In genomic region chr14:108530554-108530953, GRCm38 (mm10) we compare ENCODE assay signal across 28 mouse cellular contexts.
A peak's percentile ranks its signal among the peaks of the same experiment; 100 is the strongest.
DNase-seq lines count a peak whose midpoint lies in the region; ATAC-seq and TF ChIP-seq lines count a peak whose summit lies in the region.
"Had no signal": no experiment of that assay in that cellular context is flagged by ENCODE, and none has a peak within 500 bp of the region (broad histone marks: within the 10 kb centered on the region; RNA-seq: fewer than 3 reads in every experiment).

No protein-coding gene starts in this region.

- no peak overlapping the region for H3K4me3 ChIP-seq in embryonic facial prominence, embryonic 14.5 days (ENCODE audit: low read depth, low read length)
- no peak overlapping the region for H3K4me3 ChIP-seq in embryonic facial prominence, embryonic 10.5 days
- H3K4me3 ChIP-seq in midbrain, embryonic 11.5 days (ENCODE audit: low read depth, low read length): no peak overlapping the region
- no peak overlapping the region for H3K4me3 ChIP-seq in midbrain, embryonic 13.5 days (replicated peaks)
- H3K4me3 ChIP-seq: embryonic facial prominence, embryonic 12.5 days; embryonic facial prominence, embryonic 15.5 days; erythroblast, embryonic 14.5 days; forebrain, embryonic 10.5 days; forebrain, embryonic 12.5 days had no signal

- no peak for TF ChIP-seq CTCF in brain, embryonic 14.5 days (IDR thresholded peaks at IDR 0.05; ENCODE audit: borderline replicate concordance, extremely low read depth, insufficient read depth, insufficient read length)

- no peak for ATAC-seq in embryonic facial prominence, embryonic 14.5 days (ENCODE audit: low read depth)
- peak; percentile 65; the same call in 1 of the 2 replicates for ATAC-seq in midbrain, embryonic 11.5 days (ENCODE audit: low FRiP score)
- ATAC-seq in midbrain, embryonic 13.5 days: no peak
- ATAC-seq: activated CD4-positive, CD25-positive, alpha-beta regulatory T cell, adult 4 months; CD4-positive, CD25-positive, alpha-beta regulatory T cell, adult 4 months; forebrain, embryonic 14.5 days; forebrain, embryonic 16.5 days; Patski had no signal

- 45% methylated on average over 1 of the region's 1 CpGs for WGBS in embryonic facial prominence, embryonic 14.5 days
- 80% methylated on average over 1 of the region's 1 CpGs for WGBS in embryonic facial prominence, embryonic 10.5 days
- 43% methylated on average over 1 of the region's 1 CpGs for WGBS in midbrain, embryonic 11.5 days
- WGBS in midbrain, embryonic 13.5 days: 37% methylated on average over 1 of the region's 1 CpGs

- H3K36me3 ChIP-seq in embryonic facial prominence, embryonic 14.5 days (ENCODE audit: control insufficient read depth, insufficient read depth, low read length): no peaks in the 10 kb centered on the region
- no peaks in the 10 kb centered on the region for H3K36me3 ChIP-seq in embryonic facial prominence, embryonic 10.5 days (replicated peaks)
- H3K36me3 ChIP-seq in midbrain, embryonic 11.5 days (ENCODE audit: control insufficient read depth, insufficient read depth, low read length): no peaks in the 10 kb centered on the region
- H3K36me3 ChIP-seq in midbrain, embryonic 13.5 days: no peaks in the 10 kb centered on the region
- H3K36me3 ChIP-seq: embryonic facial prominence, embryonic 12.5 days; embryonic facial prominence, embryonic 15.5 days; forebrain, embryonic 10.5 days; forebrain, embryonic 12.5 days; G1E had no signal

- DNase-seq in embryonic facial prominence, embryonic 14.5 days (ENCODE audit: low spot score): peak; percentile 5
- DNase-seq in embryonic facial prominence, embryonic 10.5 days (ENCODE audit: low spot score): no peak
- no peak for DNase-seq in midbrain, embryonic 11.5 days (ENCODE audit: low spot score, missing footprints)
- peak; percentile 6 for DNase-seq in brain, embryonic 14.5 days (ENCODE audit: low read depth)
- DNase-seq: adrenal gland, adult 8-10 months; adrenal gland, postnatal 14 days; adrenal gland, postnatal 36 days; B cell, adult 2 months; cerebellum, adult 11 months; cerebellum, adult 18-20 months; cerebellum, adult 8-10 months; cerebellum, adult 9-11 months; cerebellum, postnatal 14 days; cerebellum, postnatal 36 days; embryo, embryonic 11 days had no signal

- no peak overlapping the region for H3K27ac ChIP-seq in embryonic facial prominence, embryonic 14.5 days (replicated peaks; ENCODE audit: low read depth, low read length)
- H3K27ac ChIP-seq in embryonic facial prominence, embryonic 10.5 days (replicated peaks): no peak overlapping the region
- no peak overlapping the region for H3K27ac ChIP-seq in midbrain, embryonic 11.5 days (ENCODE audit: low read depth, low read length)
- no peak overlapping the region for H3K27ac ChIP-seq in midbrain, embryonic 13.5 days
- H3K27ac ChIP-seq: embryonic facial prominence, embryonic 12.5 days; embryonic facial prominence, embryonic 15.5 days; forebrain, embryonic 10.5 days; forebrain, embryonic 12.5 days had no signal

- H3K9me3 ChIP-seq in embryonic facial prominence, embryonic 14.5 days (ENCODE audit: control insufficient read depth, low read length): 0 out of 2 replicates have a peak, but pooled peaks cover 5% of the 10 kb centered on the region
- H3K9me3 ChIP-seq in embryonic facial prominence, embryonic 10.5 days: no peaks in the 10 kb centered on the region
- no peaks in the 10 kb centered on the region for H3K9me3 ChIP-seq in midbrain, embryonic 11.5 days (ENCODE audit: control insufficient read depth, low read length)
- H3K9me3 ChIP-seq in midbrain, embryonic 13.5 days: peaks cover 9% of the 10 kb centered on the region; the same call in 1 of the 2 replicates
- H3K9me3 ChIP-seq: embryonic facial prominence, embryonic 12.5 days; embryonic facial prominence, embryonic 15.5 days; forebrain, embryonic 10.5 days; forebrain, embryonic 12.5 days had no signal

- no peak overlapping the region for H3K9ac ChIP-seq in embryonic facial prominence, embryonic 14.5 days (ENCODE audit: low read depth, low read length)
- H3K9ac ChIP-seq in midbrain, embryonic 11.5 days (ENCODE audit: low read length): no peak overlapping the region
- H3K9ac ChIP-seq in midbrain, embryonic 13.5 days (replicated peaks): no peak overlapping the region
- H3K9ac ChIP-seq: embryonic facial prominence, embryonic 12.5 days; embryonic facial prominence, embryonic 15.5 days; forebrain, embryonic 12.5 days had no signal

- H3K4me2 ChIP-seq in embryonic facial prominence, embryonic 14.5 days (ENCODE audit: low read depth, low read length): no peak overlapping the region
- no peak overlapping the region for H3K4me2 ChIP-seq in midbrain, embryonic 11.5 days
- no peak overlapping the region for H3K4me2 ChIP-seq in midbrain, embryonic 13.5 days (replicated peaks)
- H3K4me2 ChIP-seq: embryonic facial prominence, embryonic 12.5 days; embryonic facial prominence, embryonic 15.5 days; forebrain, embryonic 12.5 days had no signal

- H3K4me1 ChIP-seq in embryonic facial prominence, embryonic 14.5 days (ENCODE audit: control insufficient read depth, insufficient read depth, low read length): no peaks in the 10 kb centered on the region
- no peaks in the 10 kb centered on the region for H3K4me1 ChIP-seq in embryonic facial prominence, embryonic 10.5 days
- no peaks in the 10 kb centered on the region for H3K4me1 ChIP-seq in midbrain, embryonic 11.5 days (ENCODE audit: control insufficient read depth, insufficient read depth, low read length)
- no peaks in the 10 kb centered on the region for H3K4me1 ChIP-seq in midbrain, embryonic 13.5 days (replicated peaks)
- H3K4me1 ChIP-seq: embryonic facial prominence, embryonic 12.5 days; embryonic facial prominence, embryonic 15.5 days; forebrain, embryonic 10.5 days; forebrain, embryonic 12.5 days had no signal

- no peaks in the 10 kb centered on the region for H3K27me3 ChIP-seq in embryonic facial prominence, embryonic 14.5 days (replicated peaks; ENCODE audit: control insufficient read depth, insufficient read depth, low read length)
- no peaks in the 10 kb centered on the region for H3K27me3 ChIP-seq in embryonic facial prominence, embryonic 10.5 days (replicated peaks; ENCODE audit: low read depth, poor library complexity, severe bottlenecking)
- H3K27me3 ChIP-seq in midbrain, embryonic 11.5 days (ENCODE audit: control insufficient read depth, insufficient read depth, low read length): no peaks in the 10 kb centered on the region
- no peaks in the 10 kb centered on the region for H3K27me3 ChIP-seq in midbrain, embryonic 13.5 days
- H3K27me3 ChIP-seq: CH12.LX; embryonic facial prominence, embryonic 12.5 days; embryonic facial prominence, embryonic 15.5 days; forebrain, embryonic 12.5 days; Patski had no signal

- TF ChIP-seq POLR2A in brain, embryonic 14.5 days (IDR thresholded peaks at IDR 0.05; ENCODE audit: borderline replicate concordance, extremely low read depth, insufficient read depth, insufficient read length, poor library complexity, severe bottlenecking): no peak

Comparison
In these comparisons a context has a peak if more than half of its experiments do, and no peak if none do; other contexts are left out.
1. DNase-seq: peak in embryonic facial prominence, embryonic 14.5 days (single experiment) and brain, embryonic 14.5 days (single experiment); none in embryonic facial prominence, embryonic 10.5 days (single experiment) and midbrain, embryonic 11.5 days (single experiment).